Mouse (Mus musculus): ENCODE data around the gene Cd5.

DNA sequence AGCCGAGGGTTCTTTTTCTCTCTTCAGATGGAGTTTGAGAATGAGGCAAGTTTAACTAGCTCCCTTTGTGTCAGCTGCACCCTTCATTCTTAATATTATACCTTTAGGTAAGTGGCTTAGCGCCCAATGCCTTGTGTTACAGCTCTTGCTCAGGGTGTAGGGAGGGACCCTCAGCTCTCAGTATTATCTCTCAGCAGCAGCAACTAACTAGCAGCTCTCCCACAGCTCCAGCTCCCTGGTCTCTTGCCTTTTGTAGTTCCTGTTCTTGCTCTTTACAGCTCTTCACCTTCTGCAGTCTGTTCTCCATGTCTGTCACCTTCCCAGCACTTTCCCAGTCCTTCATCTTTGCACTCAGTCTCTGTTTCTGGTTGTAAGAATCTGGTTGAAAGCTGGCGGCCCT is 47.1 kb downstream of the Cd5 start:
- TF ChIP-seq CTCF (IDR thresholded peaks at IDR 0.05; ENCODE audit: low read depth, low read length) (no peak), POLR2AphosphoS5 (IDR thresholded peaks at IDR 0.05; ENCODE audit: insufficient replicate concordance, low read depth, low read length) (no peak), GATA1 (IDR thresholded peaks at IDR 0.05; ENCODE audit: borderline replicate concordance, low read length) (no peak), TAL1 (conservative IDR thresholded peaks at IDR 0.05; ENCODE audit: low read depth, low read length) (no peak), GATA2 (IDR thresholded peaks at IDR 0.05; ENCODE audit: borderline replicate concordance, low read depth, low read length) (no peak)

Data from G1E (cell line).